Mouse (Mus musculus): ENCODE measurements around the gene Fam131c.

DNA sequence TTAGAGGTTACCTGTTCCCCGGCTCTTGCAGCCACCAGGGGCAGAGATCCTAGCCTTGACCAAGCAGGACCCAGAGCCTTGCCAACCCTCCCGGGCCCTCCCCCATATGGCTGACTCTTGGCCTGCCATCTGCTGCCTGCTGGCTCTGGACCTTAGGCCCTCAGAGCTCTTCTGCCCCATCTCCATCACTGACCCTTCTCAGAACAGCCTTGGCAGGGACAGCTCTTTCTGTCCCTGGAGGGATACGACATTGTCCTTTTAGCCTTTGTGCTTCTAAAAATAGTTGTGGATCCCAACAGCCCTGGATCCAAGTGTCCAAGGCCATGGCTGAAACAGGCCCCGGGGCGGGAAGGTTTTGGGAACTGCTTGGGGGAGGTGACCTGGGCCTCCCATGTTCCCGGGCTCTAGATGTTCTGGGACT is 43.2 kb upstream of the Fam131c start:
- TF ChIP-seq CTCF (IDR thresholded peaks at IDR 0.05; ENCODE audit: low read depth, low read length) (peak; percentile 51), POLR2A (IDR thresholded peaks at IDR 0.05; ENCODE audit: extremely low read depth, insufficient read depth, low read length) (no peak)

Measured in liver, adult 2 months (tissue).